Mouse (Mus musculus) stomach, embryonic 16.5 days (tissue): ENCODE results near the gene Cryz. TPM values are rescaled to one million over a fixed set of nuclear protein-coding genes. Genes with fewer than 3 reads are reported as not detected.

Experiments used
- ATAC-seq: fragments of 200-750 bp; cut with Nextera tagmentation; 2 replicates; pipeline ENCODE4 v1.8.0; 2017; ENCODE audit warnings: moderate number of reproducible peaks, moderate TSS enrichment; ENCODE audit not compliant: insufficient read depth, low FRiP score
- H3K27ac ChIP-seq: fragments of 300-500 bp; sonication (generic); 2 replicates; pipeline ENCODE4 v1.5.1; 2014; ENCODE audit warnings: low read length
- H3K27me3 ChIP-seq: fragments of 300-500 bp; sonication (generic); 2 replicates; pipeline ENCODE4 v1.6.1; 2014; ENCODE audit warnings: low read length, control low read depth, mixed read lengths; ENCODE audit not compliant: control insufficient read depth, insufficient read depth
- H3K36me3 ChIP-seq: fragments of 300-500 bp; sonication (generic); 2 replicates; pipeline ENCODE4 v1.6.1; 2014; ENCODE audit warnings: low read length; ENCODE audit not compliant: control insufficient read depth, insufficient read depth
- H3K4me1 ChIP-seq: fragments of 300-500 bp; sonication (generic); 2 replicates; pipeline ENCODE4 v1.6.1; 2014; ENCODE audit warnings: low read length, control low read depth, mixed read lengths; ENCODE audit not compliant: control insufficient read depth, insufficient read depth
- H3K4me2 ChIP-seq: fragments of 300-500 bp; sonication (generic); 2 replicates; pipeline ENCODE4 v1.6.1; 2014; ENCODE audit warnings: low read depth, low read length, mixed read lengths
- H3K4me3 ChIP-seq: fragments of 300-500 bp; sonication (generic); replicated peaks from 2 replicates; pipeline ENCODE4 v1.5.1; 2014; ENCODE audit warnings: mild to moderate bottlenecking, low read length
- H3K9ac ChIP-seq: fragments of 300-500 bp; sonication (generic); 2 replicates; pipeline ENCODE4 v1.6.1; 2014; ENCODE audit warnings: low read length
- H3K9me3 ChIP-seq: fragments of 300-500 bp; sonication (generic); replicated peaks from 2 replicates; pipeline ENCODE4 v1.6.1; 2016; ENCODE audit warnings: low read length, control low read depth; ENCODE audit not compliant: control insufficient read depth
- WGBS: fragments of 180-500 bp; shearing (Covaris S2); extraction: QIAGEN DNeasy Blood & Tissue Kit; methylation state at CpG from one replicate; pipeline ENCODE4 v1.1.7; 2014; 5-methylcytosine and 5-hydroxymethylcytosine counted together
- polyA plus RNA-seq: library from polyadenylated mRNA; unstranded; fragments of >200 nt; fragmentation: Nextera tagmentation; extraction: Ambion mirVana; gene quantifications from 2 replicates; pipeline ENCODE4 v1.2.1, GENCODE M21; 2015

Cryz gene
- polyA plus RNA-seq, 1 experiment from 2014 or later: 15.4 TPM

DNA sequence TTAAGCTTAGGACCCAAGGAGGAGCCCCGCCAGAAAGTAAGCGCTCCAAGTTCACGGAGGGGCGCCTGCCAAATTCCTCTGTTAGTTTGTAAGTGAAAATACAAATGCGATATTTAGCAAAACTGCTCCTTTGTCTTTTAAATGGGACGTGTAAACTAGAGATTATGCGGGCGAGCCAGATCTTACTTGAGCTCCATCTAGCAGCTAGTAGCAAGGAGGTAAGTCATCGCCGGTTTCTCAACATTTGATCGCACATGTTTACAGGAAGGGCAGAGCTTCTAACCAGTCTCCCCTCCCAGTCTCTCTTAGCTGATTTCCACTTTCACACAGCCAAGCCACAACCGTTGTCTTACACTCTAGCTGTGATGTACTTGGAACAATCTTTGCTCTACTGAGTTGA, 25.7 kb upstream of the Cryz start:
- H3K4me2 ChIP-seq: peak overlapping the region; percentile 34
- peaks cover 20% of the 10 kb centered on the region for H3K27me3 ChIP-seq
- no peak overlapping the region for H3K9ac ChIP-seq
- H3K4me1 ChIP-seq: no peaks in the 10 kb centered on the region
- no peak for ATAC-seq
- 5% methylated on average over 12 of the region's 12 CpGs for WGBS
- no peak overlapping the region for H3K27ac ChIP-seq
- no peaks in the 10 kb centered on the region for H3K9me3 ChIP-seq
- no peaks in the 10 kb centered on the region for H3K36me3 ChIP-seq
- peak overlapping the region; percentile 8; the same call in 1 of the 2 replicates for H3K4me3 ChIP-seq

DNA sequence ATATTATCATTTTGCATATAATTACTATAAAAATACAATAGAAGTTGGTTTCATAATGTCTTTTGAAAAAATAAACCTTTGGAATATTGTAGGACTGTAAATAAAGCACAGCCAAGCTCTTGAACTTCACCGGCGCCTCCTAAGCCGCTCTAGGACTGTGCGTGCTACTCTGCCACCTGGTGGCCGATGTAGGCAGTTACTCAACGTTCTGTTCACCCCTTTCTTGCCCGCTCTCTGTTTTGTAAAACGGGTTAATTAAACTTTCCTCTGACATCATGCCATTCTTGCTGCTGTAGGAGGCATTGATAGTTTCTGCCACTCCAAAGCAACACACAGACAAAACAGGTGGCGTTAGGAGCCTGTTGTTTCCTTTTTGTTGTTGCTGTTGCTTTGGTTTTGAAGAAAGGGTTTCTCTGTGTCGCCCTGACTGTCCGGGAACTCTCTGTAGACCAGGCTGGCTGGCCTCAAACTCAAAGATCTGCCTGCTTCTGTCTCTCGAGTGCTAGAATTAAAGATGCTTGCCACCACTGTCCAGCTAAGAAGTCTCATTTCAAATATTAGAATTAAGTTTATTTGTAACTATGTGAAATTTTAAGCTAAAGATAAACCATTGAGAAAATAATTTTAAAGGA, 24.1 kb upstream of the Cryz start:
- no peaks in the 10 kb centered on the region for H3K4me1 ChIP-seq
- no peak overlapping the region for H3K9ac ChIP-seq
- WGBS: 12% methylated on average over 12 of the region's 12 CpGs
- H3K27me3 ChIP-seq: peaks cover 18% of the 10 kb centered on the region
- no peak overlapping the region for H3K27ac ChIP-seq
- no peak for ATAC-seq
- H3K36me3 ChIP-seq: no peaks in the 10 kb centered on the region
- H3K9me3 ChIP-seq: no peaks in the 10 kb centered on the region
- H3K4me3 ChIP-seq: no peak overlapping the region
- H3K4me2 ChIP-seq: no peak overlapping the region

DNA sequence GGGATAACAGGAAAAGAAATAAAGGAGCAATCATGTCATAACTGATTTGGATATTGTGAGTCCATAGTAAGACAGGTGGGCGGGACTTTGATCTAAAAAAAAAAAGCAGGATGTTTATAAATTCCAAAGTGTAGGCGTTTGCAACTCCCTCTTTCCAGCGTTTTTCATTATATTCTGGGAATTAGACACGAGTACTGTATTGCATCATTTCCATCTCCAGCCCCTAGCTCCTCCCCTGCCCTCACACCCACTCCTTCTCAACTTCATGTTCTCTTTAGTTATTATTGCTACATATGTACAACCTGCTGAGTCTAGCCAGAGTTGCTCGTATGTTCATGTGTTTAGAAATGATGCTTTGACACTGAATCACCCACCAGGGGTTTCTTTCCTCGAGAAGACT, 22.8 kb upstream of the Cryz start:
- Histone ChIP-seq H3K36me3 (no peaks in the 10 kb centered on the region), H3K27ac (no peak overlapping the region), H3K27me3 (peaks cover 16% of the 10 kb centered on the region), H3K9me3 (no peaks in the 10 kb centered on the region), H3K9ac (no peak overlapping the region), H3K4me2 (no peak overlapping the region), H3K4me3 (no peak overlapping the region), H3K4me1 (no peaks in the 10 kb centered on the region)
- no peak for ATAC-seq
- WGBS: 44% methylated on average over 6 of the region's 6 CpGs

DNA sequence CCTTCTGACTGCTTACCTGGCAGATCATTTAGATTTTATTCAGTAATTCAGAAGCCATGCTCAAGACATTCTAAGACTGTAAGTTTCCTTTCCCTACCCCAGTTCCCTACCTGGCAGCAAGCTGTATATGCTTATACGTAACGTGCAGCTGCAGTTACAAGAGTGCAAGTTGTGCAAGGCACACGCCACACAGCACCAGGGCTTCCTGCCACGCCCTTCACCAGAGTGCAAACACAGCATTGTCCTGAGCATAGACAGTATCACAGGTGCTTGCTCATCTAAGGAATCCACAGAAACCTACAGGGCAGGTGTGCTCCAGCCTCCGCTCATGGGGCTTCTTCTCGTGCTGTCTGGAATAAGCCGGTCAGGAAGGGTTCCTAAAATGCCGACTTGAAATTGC, 18.6 kb upstream of the Cryz start:
- Histone ChIP-seq H3K27me3 (no peaks in the 10 kb centered on the region), H3K27ac (no peak overlapping the region), H3K4me1 (no peaks in the 10 kb centered on the region), H3K36me3 (peaks cover 9% of the 10 kb centered on the region), H3K9ac (no peak overlapping the region), H3K4me2 (no peak overlapping the region), H3K4me3 (no peak overlapping the region), H3K9me3 (no peaks in the 10 kb centered on the region)
- ATAC-seq: no peak
- WGBS: 88% methylated on average over 8 of the region's 8 CpGs

DNA sequence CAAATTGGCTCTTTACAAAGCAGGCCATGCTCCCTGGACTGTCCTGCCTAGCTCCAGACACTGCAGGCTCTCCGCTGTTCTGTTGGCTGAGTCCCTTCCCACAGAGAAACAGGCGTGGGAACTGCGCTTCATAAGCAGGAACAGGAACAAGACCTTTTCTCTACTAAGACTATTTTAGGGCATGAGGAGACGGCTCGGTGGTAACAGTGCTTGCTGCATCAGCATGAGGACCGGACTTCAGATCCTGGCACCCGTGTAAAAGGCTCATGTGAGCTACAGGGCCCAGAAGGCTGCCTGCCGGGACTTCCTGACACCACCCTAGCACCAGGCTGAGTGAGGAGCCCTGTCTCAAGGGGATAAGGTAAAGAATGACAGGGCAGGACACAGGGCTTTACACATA, 12.2 kb upstream of the Cryz start:
- no peak for ATAC-seq
- Histone ChIP-seq H3K4me1 (no peaks in the 10 kb centered on the region), H3K4me2 (no peak overlapping the region), H3K27me3 (no peaks in the 10 kb centered on the region), H3K9me3 (no peaks in the 10 kb centered on the region), H3K36me3 (peaks cover 4% of the 10 kb centered on the region), H3K27ac (no peak overlapping the region), H3K9ac (no peak overlapping the region), H3K4me3 (no peak overlapping the region)
- WGBS: 88% methylated on average over 8 of the region's 8 CpGs

DNA sequence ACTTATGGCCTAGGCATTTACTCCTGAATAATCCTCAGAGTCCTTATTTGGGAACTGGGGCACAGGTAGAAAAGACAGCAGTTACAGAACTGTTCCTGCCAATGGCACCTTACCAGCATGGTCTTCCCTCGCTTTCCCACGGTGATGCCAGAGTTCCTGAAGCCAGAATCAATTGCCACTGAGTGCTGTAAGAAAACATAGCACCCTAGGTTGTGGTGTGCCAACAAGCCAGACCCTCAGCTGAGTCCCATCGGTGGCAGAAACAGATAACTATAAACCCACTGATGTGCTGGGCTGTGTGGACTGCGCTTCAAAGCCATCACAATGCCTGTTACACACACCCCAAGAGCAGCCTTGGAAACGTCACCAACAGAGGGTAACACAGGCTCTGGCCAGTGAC, 5.5 kb upstream of the Cryz start:
- 90% methylated on average over 5 of the region's 5 CpGs for WGBS
- ATAC-seq: no peak
- no peaks in the 10 kb centered on the region for H3K27me3 ChIP-seq
- no peaks in the 10 kb centered on the region for H3K36me3 ChIP-seq
- H3K9ac ChIP-seq: no peak overlapping the region
- no peak overlapping the region for H3K27ac ChIP-seq
- no peak overlapping the region for H3K4me3 ChIP-seq
- no peaks in the 10 kb centered on the region for H3K9me3 ChIP-seq
- no peak overlapping the region for H3K4me2 ChIP-seq
- H3K4me1 ChIP-seq: no peaks in the 10 kb centered on the region; the same call in 1 of the 2 replicates

DNA sequence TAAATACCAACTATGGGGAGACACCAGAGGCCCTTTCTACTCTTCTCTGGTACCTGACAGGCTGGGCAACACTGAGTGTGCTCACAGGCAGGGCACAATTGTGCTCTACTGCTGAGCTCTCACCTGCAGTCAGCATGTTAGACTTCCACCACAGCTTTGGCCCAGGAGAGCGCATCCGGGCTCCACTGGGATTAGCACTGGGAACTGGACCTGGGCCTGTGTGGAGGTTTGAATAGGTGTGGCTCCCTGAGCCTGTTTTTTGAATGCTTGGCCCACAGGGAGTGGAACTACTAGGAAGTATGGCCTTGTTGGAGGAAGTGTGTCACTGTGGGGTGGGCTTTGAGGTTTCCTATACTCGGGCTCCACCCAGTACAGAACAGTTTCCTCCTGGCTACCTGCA, 4.9 kb upstream of the Cryz start:
- no peak overlapping the region for H3K9ac ChIP-seq
- peaks cover 3% of the 10 kb centered on the region for H3K4me1 ChIP-seq
- H3K4me2 ChIP-seq: no peak overlapping the region
- H3K27ac ChIP-seq: no peak overlapping the region
- no peak overlapping the region for H3K4me3 ChIP-seq
- H3K9me3 ChIP-seq: no peaks in the 10 kb centered on the region
- H3K36me3 ChIP-seq: no peaks in the 10 kb centered on the region
- no peaks in the 10 kb centered on the region for H3K27me3 ChIP-seq
- 90% methylated on average over 3 of the region's 3 CpGs for whole genome bisulfite sequencing
- no peak for ATAC-seq

DNA sequence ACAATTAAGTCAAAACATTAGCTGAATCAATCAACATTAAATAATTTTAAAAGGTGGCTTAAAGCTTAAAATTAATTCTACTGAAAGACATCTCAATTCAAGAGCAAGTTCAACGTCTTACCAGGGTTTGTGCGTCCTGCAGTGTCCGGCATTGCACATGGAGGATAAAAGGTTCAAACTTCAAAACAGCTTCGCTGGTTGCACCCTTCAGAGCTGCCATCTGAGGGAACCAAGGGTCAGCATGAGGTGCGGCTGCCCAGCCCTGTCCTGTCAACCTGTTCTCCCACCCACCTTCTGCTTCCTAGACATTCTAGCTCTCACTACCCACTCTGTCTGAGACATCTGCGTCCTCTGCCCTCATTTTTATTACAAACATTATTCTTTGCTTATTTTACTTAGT, 2.9 kb upstream of the Cryz start:
- 91% methylated on average over 6 of the region's 6 CpGs for WGBS
- no peak overlapping the region for H3K27ac ChIP-seq
- peaks cover 3% of the 10 kb centered on the region for H3K4me1 ChIP-seq
- no peak overlapping the region for H3K4me2 ChIP-seq
- H3K36me3 ChIP-seq: no peaks in the 10 kb centered on the region
- no peaks in the 10 kb centered on the region for H3K9me3 ChIP-seq
- H3K9ac ChIP-seq: no peak overlapping the region
- no peak overlapping the region for H3K4me3 ChIP-seq
- H3K27me3 ChIP-seq: no peaks in the 10 kb centered on the region
- ATAC-seq: no peak

DNA sequence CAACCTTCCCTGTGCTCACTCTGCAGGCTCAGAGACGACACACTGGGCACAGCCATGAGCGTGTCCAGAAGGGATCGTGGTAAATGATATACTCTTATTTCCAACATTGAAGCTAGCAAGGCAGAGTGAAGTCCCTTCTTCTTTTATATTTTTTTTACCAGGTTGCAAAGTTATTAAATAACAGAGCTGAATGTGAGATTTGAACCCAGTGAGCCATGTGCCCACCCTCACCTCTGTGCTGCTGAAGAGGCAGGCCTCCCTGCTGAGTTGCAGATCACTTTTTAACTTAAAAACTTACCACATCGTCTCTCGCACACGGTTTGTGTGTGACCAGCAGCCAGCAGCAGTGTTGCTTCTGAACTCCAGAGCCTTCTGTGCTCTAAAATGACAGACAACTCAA, 2.4 kb upstream of the Cryz start:
- Histone ChIP-seq H3K27me3 (no peaks in the 10 kb centered on the region), H3K27ac (no peak overlapping the region), H3K4me1 (peaks cover 3% of the 10 kb centered on the region), H3K4me2 (no peak overlapping the region), H3K36me3 (no peaks in the 10 kb centered on the region), H3K9me3 (no peaks in the 10 kb centered on the region), H3K4me3 (no peak overlapping the region), H3K9ac (no peak overlapping the region)
- WGBS: 94% methylated on average over 6 of the region's 6 CpGs
- ATAC-seq: no peak
